Mouse (Mus musculus) midbrain, embryonic 11.5 days (tissue): ENCODE measurements around the gene Gnat3. TPM values are rescaled to one million over a fixed set of nuclear protein-coding genes. Genes with fewer than 3 reads are reported as not detected.
A peak's percentile ranks its signal among the peaks of the same experiment; 100 is the strongest.

Experiments used
- ATAC-seq: fragments of 200-750 bp; cut with Nextera tagmentation; 2 replicates; pipeline ENCODE4 v1.8.0; 2017; ENCODE audit warnings: moderate TSS enrichment, moderate library complexity; ENCODE audit not compliant: low FRiP score
- DNase-seq: peaks from one replicate; pipeline ENCODE4 v3.0.0; 2015; ENCODE audit warnings: low spot score; ENCODE audit errors: missing footprints
- H3K27ac ChIP-seq: fragments of 300-500 bp; sonication (generic); 2 replicates; pipeline ENCODE4 v1.5.1; 2014; ENCODE audit warnings: low read depth, low read length
- H3K27me3 ChIP-seq: fragments of 300-500 bp; sonication (generic); 2 replicates; pipeline ENCODE4 v1.6.1; 2014; ENCODE audit warnings: mild to moderate bottlenecking, low read length, moderate library complexity, mixed read lengths; ENCODE audit not compliant: control insufficient read depth, insufficient read depth
- H3K36me3 ChIP-seq: fragments of 300-500 bp; sonication (generic); 2 replicates; pipeline ENCODE4 v1.6.1; 2014; ENCODE audit warnings: mild to moderate bottlenecking, low read length, moderate library complexity, mixed read lengths; ENCODE audit not compliant: control insufficient read depth, insufficient read depth
- H3K4me1 ChIP-seq: fragments of 300-500 bp; sonication (generic); 2 replicates; pipeline ENCODE4 v1.6.1; 2014; ENCODE audit warnings: low read length; ENCODE audit not compliant: control insufficient read depth, insufficient read depth
- H3K4me2 ChIP-seq: fragments of 300-500 bp; sonication (generic); 2 replicates; pipeline ENCODE4 v1.6.1; 2014; ENCODE audit warnings: mild to moderate bottlenecking, moderate library complexity
- H3K4me3 ChIP-seq: fragments of 300-500 bp; sonication (generic); 2 replicates; pipeline ENCODE4 v1.5.1; 2014; ENCODE audit warnings: low read depth, low read length
- H3K9ac ChIP-seq: fragments of 300-500 bp; sonication (generic); 2 replicates; pipeline ENCODE4 v1.6.1; 2014; ENCODE audit warnings: low read length
- H3K9me3 ChIP-seq: fragments of 300-500 bp; sonication (generic); 2 replicates; pipeline ENCODE4 v1.6.1; 2016; ENCODE audit warnings: low read length; ENCODE audit not compliant: control insufficient read depth
- WGBS: fragments of 180-500 bp; shearing (Covaris S2); extraction: QIAGEN DNeasy Blood & Tissue Kit; methylation state at CpG from one replicate; pipeline ENCODE4 v1.1.7; 2014; 5-methylcytosine and 5-hydroxymethylcytosine counted together
- polyA plus RNA-seq: library from polyadenylated mRNA; unstranded; fragments of >200 nt; fragmentation: Nextera tagmentation; extraction: Ambion mirVana; gene quantifications from 2 replicates; pipeline ENCODE4 v1.2.1, GENCODE M21; 2014

The Gnat3 gene
- polyA plus RNA-seq, 1 experiment from 2014 or later: 0.45 TPM

DNA sequence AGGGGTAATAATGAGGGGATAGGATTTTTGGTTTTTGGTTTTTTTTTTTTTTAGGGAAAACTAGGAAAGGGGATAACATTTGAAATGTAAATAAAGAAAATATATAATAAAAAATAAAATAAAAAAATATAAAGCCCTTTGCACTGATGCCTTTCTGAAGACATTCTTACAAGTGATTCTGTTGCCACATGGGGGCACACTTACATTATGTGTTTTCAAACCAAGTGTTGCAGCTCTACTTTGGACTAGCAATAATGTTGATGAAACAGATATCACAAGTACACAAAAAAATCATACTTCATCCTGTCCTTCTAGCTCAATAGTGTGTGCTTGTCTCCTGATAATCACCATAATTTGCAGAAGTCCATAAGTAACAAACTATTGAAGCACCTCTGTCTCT, 61.0 kb downstream of the Gnat3 start:
- no peak for DNase-seq
- no peak overlapping the region for H3K4me3 ChIP-seq
- no peak for ATAC-seq

DNA sequence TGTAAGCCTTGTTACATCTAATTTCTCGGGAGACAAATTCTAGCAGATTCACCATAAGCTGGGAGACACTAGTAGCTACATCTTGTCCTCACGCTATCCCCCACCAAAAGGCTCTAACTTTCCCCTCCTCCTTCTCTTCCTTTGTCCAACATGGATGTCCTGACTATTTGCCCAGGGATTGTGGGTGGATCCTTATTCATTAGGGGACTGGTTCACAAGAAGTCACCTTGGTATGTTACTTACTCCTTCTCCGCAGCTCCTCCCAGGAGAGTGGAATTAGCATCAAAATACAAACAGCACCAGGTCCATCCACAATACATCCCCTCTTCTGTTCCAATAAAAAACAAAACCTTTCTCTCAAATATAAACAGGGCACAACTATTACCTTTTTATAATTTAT, 65.2 kb downstream of the Gnat3 start:
- Histone ChIP-seq H3K9ac (no peak overlapping the region), H3K4me2 (no peak overlapping the region), H3K4me1 (no peaks in the 10 kb centered on the region), H3K27me3 (no peaks in the 10 kb centered on the region), H3K4me3 (no peak overlapping the region), H3K9me3 (no peaks in the 10 kb centered on the region), H3K27ac (no peak overlapping the region), H3K36me3 (no peaks in the 10 kb centered on the region)
- WGBS: 79% methylated on average over 3 of the region's 3 CpGs
- ATAC-seq (no peak), DNase-seq (no peak)

More for the DNA sequence above, 61.0 kb downstream of the Gnat3 start:
- H3K27me3 ChIP-seq: no peaks in the 10 kb centered on the region
- H3K4me2 ChIP-seq: no peak overlapping the region
- H3K36me3 ChIP-seq: no peaks in the 10 kb centered on the region
- no peak overlapping the region for H3K27ac ChIP-seq
- H3K4me1 ChIP-seq: no peaks in the 10 kb centered on the region
- H3K9me3 ChIP-seq: no peaks in the 10 kb centered on the region
- no peak overlapping the region for H3K9ac ChIP-seq

- Histone ChIP-seq H3K9ac (no peak overlapping the region), H3K9me3 (peaks cover 3% of the 10 kb centered on the region; the same call in 1 of the 2 replicates), H3K4me2 (no peak overlapping the region), H3K27me3 (no peaks in the 10 kb centered on the region), H3K36me3 (no peaks in the 10 kb centered on the region), H3K4me1 (no peaks in the 10 kb centered on the region), H3K4me3 (no peak overlapping the region), H3K27ac (no peak overlapping the region)
- no peak for ATAC-seq
- WGBS: 85% methylated on average over 14 of the region's 14 CpGs
- no peak for DNase-seq
Observed at GRCm38 (mm10) chr5:18035848-18036638, 73.7 kb downstream of the Gnat3 start.

DNA sequence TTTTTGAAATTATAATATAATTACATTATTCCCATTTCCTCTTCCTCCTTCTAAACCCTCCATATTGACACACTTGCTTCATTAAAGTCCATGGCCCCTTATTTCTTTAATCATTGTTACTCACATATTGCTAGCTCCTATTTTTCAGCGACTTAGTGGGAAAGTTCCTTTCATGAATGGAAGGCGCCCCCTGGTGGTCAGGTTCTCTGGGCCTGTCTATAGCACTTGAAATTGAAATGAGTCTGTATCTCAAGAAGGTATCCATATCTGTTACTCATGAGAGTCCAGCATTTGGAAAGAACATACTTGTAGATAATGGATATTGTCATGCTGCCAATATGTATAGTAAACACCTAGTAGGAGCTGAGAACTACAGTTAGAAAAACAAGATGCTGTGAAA, 80.7 kb downstream of the Gnat3 start:
- DNase-seq: peak; percentile 93
- H3K4me1 ChIP-seq: no peaks in the 10 kb centered on the region
- no peaks in the 10 kb centered on the region for H3K27me3 ChIP-seq
- no peak overlapping the region for H3K9ac ChIP-seq
- H3K4me2 ChIP-seq: no peak overlapping the region
- H3K9me3 ChIP-seq: no peaks in the 10 kb centered on the region
- no peaks in the 10 kb centered on the region for H3K36me3 ChIP-seq
- WGBS: 2% methylated on average over 2 of the region's 2 CpGs
- no peak overlapping the region for H3K4me3 ChIP-seq
- H3K27ac ChIP-seq: no peak overlapping the region
- ATAC-seq: peak; percentile 66; the same call in 1 of the 2 replicates

DNA sequence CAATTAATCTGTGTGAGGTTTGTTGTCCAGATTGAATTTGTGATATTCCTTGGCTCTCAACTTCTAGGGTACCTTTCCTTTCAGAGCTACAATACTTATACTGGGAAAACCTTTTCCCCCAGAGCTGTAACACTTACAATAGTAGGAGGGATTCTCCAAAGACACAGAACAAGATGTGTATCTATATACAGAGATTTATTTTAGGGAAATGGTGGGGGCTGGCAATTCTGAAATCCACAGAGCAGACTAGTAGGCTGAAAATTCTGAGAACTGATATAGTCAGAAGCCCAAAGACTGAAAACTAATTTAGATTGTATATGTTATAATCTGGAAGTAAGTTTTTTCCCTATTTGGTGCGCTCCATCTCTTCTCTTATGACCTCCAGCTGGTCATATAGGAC, 86.5 kb downstream of the Gnat3 start:
- no peak overlapping the region for H3K4me3 ChIP-seq
- DNase-seq: no peak
- H3K4me2 ChIP-seq: no peak overlapping the region
- WGBS: 90% methylated on average over 1 of the region's 1 CpGs
- H3K36me3 ChIP-seq: no peaks in the 10 kb centered on the region
- H3K4me1 ChIP-seq: no peaks in the 10 kb centered on the region
- H3K9ac ChIP-seq: no peak overlapping the region
- no peaks in the 10 kb centered on the region for H3K9me3 ChIP-seq
- ATAC-seq: no peak
- H3K27me3 ChIP-seq: no peaks in the 10 kb centered on the region
- H3K27ac ChIP-seq: no peak overlapping the region

DNA sequence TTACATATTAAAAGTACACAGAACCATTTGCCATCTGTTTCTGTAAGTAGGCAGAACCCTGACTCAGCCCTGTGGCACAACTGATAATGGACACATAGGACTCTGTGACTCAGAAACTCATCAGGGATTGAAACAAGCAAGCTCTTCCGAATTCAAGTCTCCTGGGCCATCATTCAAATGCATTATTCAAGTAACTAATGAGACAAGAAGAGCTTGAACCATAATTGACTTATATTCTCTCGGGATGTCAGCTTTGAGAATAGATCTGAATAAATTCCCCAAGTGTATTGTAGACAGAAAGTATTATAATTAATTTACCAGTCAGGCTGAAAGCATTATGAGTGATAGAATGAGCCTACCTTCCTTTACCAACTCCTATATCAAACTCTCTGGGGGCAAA, 93.0 kb downstream of the Gnat3 start:
- Histone ChIP-seq H3K9ac (no peak overlapping the region), H3K36me3 (no peaks in the 10 kb centered on the region), H3K9me3 (no peaks in the 10 kb centered on the region), H3K27ac (no peak overlapping the region), H3K27me3 (no peaks in the 10 kb centered on the region), H3K4me3 (no peak overlapping the region), H3K4me1 (no peaks in the 10 kb centered on the region), H3K4me2 (no peak overlapping the region)
- ATAC-seq: peak; percentile 52; the same call in 1 of the 2 replicates
- 69% methylated on average over 2 of the region's 2 CpGs for WGBS
- DNase-seq: no peak

Other genes with a start within 250 kb of the Gnat3 start
- gene Cd36, start 73.7 kb upstream of the Gnat3 start, polyA plus RNA-seq: 1.2 and 2.0 TPM in 2 replicates